Mouse (Mus musculus) lung, adult 2 months (tissue): ENCODE data around the gene Hsdl1.

Source experiments
- CTCF ChIP-seq: fragments of 200-500 bp; IDR thresholded peaks from 2 replicates; pipeline ENCODE4 v1.5.1; 2011; ENCODE audit warnings: mild to moderate bottlenecking, low read length, control low read depth; ENCODE audit not compliant: insufficient read depth
- POLR2A ChIP-seq: fragments of 200-500 bp; IDR thresholded peaks from 2 replicates; pipeline ENCODE4 v1.6.1; 2011; ENCODE audit warnings: low read depth, mild to moderate bottlenecking, control low read depth, low read length, borderline replicate concordance; ENCODE audit errors: extremely low read depth

DNA sequence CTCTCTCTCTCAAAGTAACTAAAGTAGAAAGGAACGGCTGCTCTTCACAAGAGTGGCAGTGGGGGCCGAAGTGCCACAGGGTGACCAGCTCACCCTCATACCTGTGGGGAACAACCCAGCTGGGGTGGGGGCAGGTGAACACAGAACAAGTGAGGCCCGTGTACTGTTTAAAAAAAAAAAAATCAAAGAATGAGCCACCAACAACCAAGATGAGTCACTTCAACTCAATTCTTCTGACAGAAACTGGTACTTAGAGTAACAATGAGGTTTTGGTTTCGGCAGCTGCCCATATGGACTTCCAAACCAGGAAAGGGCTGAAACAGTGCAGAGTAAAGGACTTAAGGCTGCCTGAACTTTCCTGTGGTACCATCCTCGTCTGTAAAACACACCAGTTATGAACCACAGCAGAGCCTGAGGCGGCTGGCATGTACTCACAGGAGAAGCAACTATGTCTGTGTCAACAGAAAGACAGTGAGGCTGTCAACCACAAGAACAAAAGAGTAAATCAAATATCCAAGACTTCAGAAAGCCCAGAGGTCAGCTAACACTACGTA lies 26.3 kb downstream of the Hsdl1 start:
- no peak for TF ChIP-seq CTCF
- no peak for TF ChIP-seq POLR2A
